Mouse (Mus musculus) MEL (cell line): Measurements from ENCODE around the gene Zfand3. TPM values are rescaled to one million over a fixed set of nuclear protein-coding genes. Genes with fewer than 3 reads are reported as not detected.

ENCODE experiments used
- DNase-seq: peaks from one replicate; pipeline ENCODE4 v3.0.0; 2011; ENCODE audit warnings: low read depth, low spot score
- H3K27ac ChIP-seq: 2 replicates; pipeline ENCODE4 v1.5.1; 2012; ENCODE audit warnings: low read depth, mild to moderate bottlenecking, control low read depth, low read length, moderate library complexity; ENCODE audit not compliant: control insufficient read depth
- H3K27me3 ChIP-seq, 2 experiments: fragments of 150-350 bp in 1 of 2; sonication (generic) in 1 of 2; 2 replicates each; pipeline ENCODE4 v1.6.1; 2012; ENCODE audit warnings: low read length in 2 of 2, mild to moderate bottlenecking in 2 of 2, improper control_type of control experiment in 1 of 2, moderate library complexity in 1 of 2; ENCODE audit not compliant: insufficient read depth in 2 of 2, control insufficient read depth in 1 of 2
- H3K36me3 ChIP-seq, 2 experiments: 2 replicates each; pipeline ENCODE4 v1.6.1; 2012 to 2014; ENCODE audit warnings: low read length in 2 of 2, improper control_type of control experiment in 1 of 2, inconsistent platforms in 1 of 2, mild to moderate bottlenecking in 1 of 2; ENCODE audit not compliant: insufficient read depth in 2 of 2, control insufficient read depth in 1 of 2
- H3K4me1 ChIP-seq, 2 experiments: fragments of 150-350 bp in 1 of 2; sonication (generic) in 1 of 2; 2 replicates each; pipeline ENCODE4 v1.6.1; 2012; ENCODE audit warnings: low read length in 2 of 2, improper control_type of control experiment in 1 of 2, mild to moderate bottlenecking in 1 of 2; ENCODE audit not compliant: insufficient read depth in 2 of 2, control insufficient read depth in 1 of 2
- H3K4me3 ChIP-seq, 2 experiments: fragments of 150-350 bp in 1 of 2; sonication (generic) in 1 of 2; 2 replicates each; pipeline ENCODE4 v1.5.1; 2012; ENCODE audit warnings: low read depth in 2 of 2, low read length in 2 of 2, mild to moderate bottlenecking in 2 of 2, moderate library complexity in 2 of 2, control low read depth in 1 of 2, improper control_type of control experiment in 1 of 2; ENCODE audit not compliant: control insufficient read depth in 1 of 2, insufficient read depth in 1 of 2
- H3K79me2 ChIP-seq: 2 replicates; pipeline ENCODE4 v1.6.1; 2012; ENCODE audit warnings: mild to moderate bottlenecking, low read length, moderate library complexity; ENCODE audit not compliant: control insufficient read depth, poor library complexity, insufficient read depth
- H3K9ac ChIP-seq: 2 replicates; pipeline ENCODE4 v1.6.1; 2012; ENCODE audit warnings: low read depth, mild to moderate bottlenecking, control low read depth, low read length, moderate library complexity; ENCODE audit not compliant: control insufficient read depth, poor library complexity, severe bottlenecking
- H3K9me3 ChIP-seq: fragments of 150-350 bp; sonication (generic); replicated peaks from 2 replicates; pipeline ENCODE4 v1.6.1; 2012; ENCODE audit warnings: mild to moderate bottlenecking, low read length, improper control_type of control experiment, moderate library complexity; ENCODE audit not compliant: insufficient read depth
- CHD1 ChIP-seq: IDR thresholded peaks from 2 replicates; pipeline ENCODE4 v1.6.1; 2012; ENCODE audit warnings: low read depth, mild to moderate bottlenecking, inconsistent platforms, low read length, improper control_type of control experiment
- CHD2 ChIP-seq: IDR thresholded peaks from 2 replicates; pipeline ENCODE4 v1.6.1; 2011; ENCODE audit warnings: low read length, improper control_type of control experiment
- CTCF ChIP-seq, 3 experiments: IDR thresholded peaks in 2 of 3; conservative IDR thresholded peaks in 1 of 3; 2 replicates each; pipeline ENCODE4 v1.5.1; 2011 to 2012; ENCODE audit warnings: low read length in 3 of 3, low read depth in 2 of 3, mild to moderate bottlenecking in 2 of 3, improper control_type of control experiment in 1 of 3, inconsistent platforms in 1 of 3, mixed read lengths in 1 of 3, moderate library complexity in 1 of 3; ENCODE audit not compliant: control insufficient read depth in 1 of 3, insufficient read depth in 1 of 3, poor library complexity in 1 of 3, severe bottlenecking in 1 of 3
- EP300 ChIP-seq, 2 experiments: IDR thresholded peaks; 2 replicates each; pipeline ENCODE4 v1.6.1; 2011; ENCODE audit warnings: improper control_type of control experiment in 2 of 2, low read length in 2 of 2, low read depth in 1 of 2, mild to moderate bottlenecking in 1 of 2
- ETS1 ChIP-seq: IDR thresholded peaks from 2 replicates; pipeline ENCODE4 v1.6.1; 2012; ENCODE audit warnings: low read depth, mild to moderate bottlenecking, inconsistent platforms, low read length, improper control_type of control experiment, moderate library complexity
- GABPA ChIP-seq: IDR thresholded peaks from 2 replicates; pipeline ENCODE4 v1.6.1; 2012; ENCODE audit warnings: low read depth, mild to moderate bottlenecking, inconsistent platforms, low read length, improper control_type of control experiment, moderate library complexity
- GATA1 ChIP-seq: IDR thresholded peaks from 2 replicates; pipeline ENCODE4 v1.6.1; 2011; ENCODE audit warnings: low read depth, low read length, improper control_type of control experiment
- MAX ChIP-seq: IDR thresholded peaks from 2 replicates; pipeline ENCODE4 v1.6.1; 2011; ENCODE audit warnings: low read length, improper control_type of control experiment
- MXI1 ChIP-seq: IDR thresholded peaks from 2 replicates; pipeline ENCODE4 v1.6.1; 2011; ENCODE audit warnings: mild to moderate bottlenecking, low read depth, low read length, improper control_type of control experiment
- MYC ChIP-seq: IDR thresholded peaks from 2 replicates; pipeline ENCODE4 v1.6.1; 2011; ENCODE audit warnings: low read depth, mild to moderate bottlenecking, low read length, improper control_type of control experiment, moderate library complexity
- POLR2AphosphoS2 ChIP-seq: IDR thresholded peaks from 2 replicates; pipeline ENCODE4 v1.6.1; 2011; ENCODE audit warnings: low read length, improper control_type of control experiment
- RAD21 ChIP-seq: IDR thresholded peaks from 2 replicates; pipeline ENCODE4 v1.6.1; 2011; ENCODE audit warnings: mild to moderate bottlenecking, low read depth, low read length, improper control_type of control experiment
- RCOR1 ChIP-seq: IDR thresholded peaks from 2 replicates; pipeline ENCODE4 v1.6.1; 2012; ENCODE audit warnings: low read depth, mild to moderate bottlenecking, inconsistent platforms, low read length, improper control_type of control experiment
- SIN3A ChIP-seq: IDR thresholded peaks from 2 replicates; pipeline ENCODE4 v1.6.1; 2012; ENCODE audit warnings: low read length, improper control_type of control experiment, inconsistent platforms
- SMC3 ChIP-seq: IDR thresholded peaks from 2 replicates; pipeline ENCODE4 v1.6.1; 2011; ENCODE audit warnings: low read depth, low read length, improper control_type of control experiment
- TAL1 ChIP-seq: IDR thresholded peaks from 2 replicates; pipeline ENCODE4 v1.6.1; 2012; ENCODE audit warnings: mild to moderate bottlenecking, inconsistent platforms, low read length, moderate library complexity, mixed read lengths
- TBP ChIP-seq: IDR thresholded peaks from 2 replicates; pipeline ENCODE4 v1.8.0; 2011; ENCODE audit warnings: low read depth, low read length, improper control_type of control experiment
- TCF12 ChIP-seq: IDR thresholded peaks from 2 replicates; pipeline ENCODE4 v1.6.1; 2014; ENCODE audit warnings: low read depth, mild to moderate bottlenecking, inconsistent platforms, low read length, improper control_type of control experiment, moderate library complexity
- USF1 ChIP-seq: IDR thresholded peaks from 2 replicates; pipeline ENCODE4 v1.6.1; 2014; ENCODE audit warnings: low read depth, mild to moderate bottlenecking, inconsistent platforms, low read length, improper control_type of control experiment, moderate library complexity
- ZC3H11A ChIP-seq: IDR thresholded peaks from 2 replicates; pipeline ENCODE4 v1.6.1; 2012; ENCODE audit warnings: low read depth, mild to moderate bottlenecking, inconsistent platforms, low read length, improper control_type of control experiment
- ZMIZ1 ChIP-seq: IDR thresholded peaks from 2 replicates; pipeline ENCODE4 v1.6.1; 2012; ENCODE audit warnings: low read depth, mild to moderate bottlenecking, inconsistent platforms, low read length, improper control_type of control experiment, moderate library complexity
- polyA plus RNA-seq, 2 experiments: library from polyadenylated mRNA; stranded (reverse) in 1 of 2; unstranded in 1 of 2; fragments of >175 nt in 1 of 2; fragments of >200 nt in 1 of 2; gene quantifications; 2 replicates each; pipeline versions ENCODE4 v1.2.1 to v1.2.4; 2012; ENCODE audit warnings: low replicate concordance in 2 of 2, low read depth in 1 of 2; ENCODE audit not compliant: insufficient read length in 2 of 2, insufficient read depth in 1 of 2, missing spikeins in 1 of 2
- total RNA-seq: library from RNA; depleted of rRNA; stranded (reverse); fragments of 300-350 nt; gene quantifications from 2 replicates; pipeline ENCODE4 v1.2.3, GENCODE M21; 2012

Gene Zfand3
- total and polyA plus RNA-seq, 3 experiments, result 28.3 to 48.8 TPM; not detected in 1

DNA sequence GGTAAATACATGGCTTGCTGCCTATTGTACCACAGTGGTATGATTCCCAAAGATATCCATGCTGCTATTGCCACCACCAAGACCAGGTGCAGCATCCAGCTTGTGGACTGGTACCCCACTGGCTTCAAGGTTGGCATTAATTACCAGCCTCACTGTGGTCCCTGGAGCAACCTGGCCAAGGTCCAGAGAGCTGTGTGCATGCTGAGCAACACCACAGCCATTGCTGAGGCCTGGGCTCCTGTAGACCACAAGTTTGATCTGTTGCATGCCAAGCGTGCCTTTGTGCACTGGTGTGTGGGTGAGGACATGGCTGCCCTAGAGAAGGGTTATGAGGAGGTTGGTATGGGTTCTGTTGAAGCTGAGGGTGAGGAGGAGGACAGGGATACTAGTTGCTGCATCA is 173.9 kb downstream of the Zfand3 start:
- TF ChIP-seq SIN3A (no peak), GABPA (no peak), ZMIZ1 (no peak), SMC3 (no peak)
- Histone ChIP-seq H3K27ac (no peak overlapping the region), H3K4me1 (peaks cover 0 to 4% of the 10 kb centered on the region in 2 experiments; a peak in 2 of 4 replicates), H3K9ac (no peak overlapping the region), H3K9me3 (no peaks in the 10 kb centered on the region), H3K36me3 (peaks cover 0 to 9% of the 10 kb centered on the region in 2 experiments; a peak in 2 of 4 replicates), H3K27me3 (no peaks in the 10 kb centered on the region), H3K4me3 (no peak overlapping the region), H3K79me2 (no peaks in the 10 kb centered on the region)
- no peak for DNase-seq

DNA sequence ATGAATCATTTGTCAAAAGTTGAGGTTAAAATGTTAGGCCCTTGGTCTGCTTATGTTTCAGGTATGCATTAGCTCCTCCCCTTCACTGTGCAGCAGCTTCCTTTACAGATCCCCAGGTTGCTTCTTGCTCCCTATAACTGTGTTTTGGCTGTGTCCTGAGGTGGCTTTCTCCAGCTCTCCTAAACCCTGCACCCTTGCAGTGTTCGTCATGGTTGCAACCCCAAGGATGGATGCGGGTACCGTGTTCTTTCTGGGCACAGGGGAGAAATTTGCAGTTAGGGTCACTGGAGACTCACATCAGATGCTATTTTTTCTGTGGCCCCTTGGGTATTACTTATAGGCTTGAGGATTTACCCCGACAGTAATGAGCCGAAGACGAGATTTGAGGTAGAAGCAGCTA is 175.7 kb downstream of the Zfand3 start:
- Histone ChIP-seq H3K4me1 (peaks cover 0 to 4% of the 10 kb centered on the region in 2 experiments; a peak in 2 of 4 replicates), H3K27me3 (no peaks in the 10 kb centered on the region), H3K9me3 (no peaks in the 10 kb centered on the region), H3K4me3 (no peak overlapping the region), H3K9ac (no peak overlapping the region), H3K79me2 (no peaks in the 10 kb centered on the region), H3K27ac (no peak overlapping the region), H3K36me3 (peaks cover 0 to 9% of the 10 kb centered on the region in 2 experiments; a peak in 2 of 4 replicates)
- TF ChIP-seq MYC (no peak), SMC3 (no peak), POLR2AphosphoS2 (no peak), MAX (no peak), MXI1 (no peak), CTCF (IDR thresholded peaks at IDR 0.05 in 2 of 3, conservative IDR thresholded peaks at IDR 0.05 in 1 of 3; ENCODE audit: control insufficient read depth in 1 of 3, insufficient read depth in 1 of 3, low read depth in 2 of 3, low read length in 3 of 3, poor library complexity in 1 of 3, severe bottlenecking in 1 of 3) (no peak), SIN3A (no peak), GATA1 (no peak), ZC3H11A (no peak), TCF12 (no peak), USF1 (no peak)
- no peak for DNase-seq

DNA sequence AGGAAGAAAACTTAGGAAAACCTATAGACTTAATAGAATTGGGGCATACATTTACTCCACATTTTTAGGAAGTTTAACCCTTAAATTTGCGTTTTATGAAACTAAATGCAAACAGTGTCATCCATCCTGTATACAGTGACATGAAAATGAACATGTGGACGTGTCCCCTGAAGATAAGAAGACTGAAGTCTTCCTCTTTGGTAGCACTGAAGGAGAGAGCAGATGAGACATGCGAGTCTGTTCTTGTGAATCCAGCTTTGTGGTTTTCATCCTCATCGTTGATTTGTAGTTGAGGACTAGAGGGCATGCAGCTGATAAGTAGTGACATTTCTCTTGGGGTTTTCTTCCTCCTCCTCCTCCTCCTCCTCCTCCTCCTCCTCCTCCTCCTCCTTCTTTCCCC is 177.0 kb downstream of the Zfand3 start:
- Histone ChIP-seq H3K9ac (no peak overlapping the region), H3K27me3 (no peaks in the 10 kb centered on the region), H3K4me3 (no peak overlapping the region), H3K27ac (no peak overlapping the region; the same call in 1 of the 2 replicates), H3K79me2 (no peaks in the 10 kb centered on the region), H3K36me3 (peaks cover 0 to 9% of the 10 kb centered on the region in 2 experiments; a peak in 2 of 4 replicates), H3K4me1 (peaks cover 0 to 4% of the 10 kb centered on the region in 2 experiments; a peak in 2 of 4 replicates), H3K9me3 (no peaks in the 10 kb centered on the region)
- TF ChIP-seq EP300 (IDR thresholded peaks at IDR 0.05; ENCODE audit: low read depth in 1 of 2, low read length in 2 of 2), result peak in 1 of 2 experiments; percentile 63; a peak in 3 of 4 replicates
- peak; percentile 41; the same call in 1 of the 2 replicates for TF ChIP-seq SIN3A
- 0 out of 2 replicates have a peak, but pooled peaks have one; percentile 24 for TF ChIP-seq TCF12
- TF ChIP-seq ETS1, result peak; percentile 37; the same call in 1 of the 2 replicates
- no peak for TF ChIP-seq RAD21
- TF ChIP-seq MAX, result peak; percentile 43; the same call in 1 of the 2 replicates
- TF ChIP-seq TBP, result no peak
- TF ChIP-seq RCOR1, result 0 out of 2 replicates have a peak, but pooled peaks have one; percentile 32
- TF ChIP-seq MYC, result peak; percentile 82
- no peak for TF ChIP-seq CHD2
- peak; percentile 79 for TF ChIP-seq GATA1
- no peak for TF ChIP-seq SMC3
- no peak for TF ChIP-seq CHD1
- peak; percentile 56 for TF ChIP-seq TAL1
- peak; percentile 79 for DNase-seq
